Mouse (Mus musculus): ENCODE results near the gene Acbd5. TPM values are rescaled to one million over a fixed set of nuclear protein-coding genes. Genes with fewer than 3 reads are reported as not detected.
A peak's percentile ranks its signal among the peaks of the same experiment; 100 is the strongest.

The Acbd5 gene
- polyA plus RNA-seq, 1 experiment: 35.5 TPM

DNA sequence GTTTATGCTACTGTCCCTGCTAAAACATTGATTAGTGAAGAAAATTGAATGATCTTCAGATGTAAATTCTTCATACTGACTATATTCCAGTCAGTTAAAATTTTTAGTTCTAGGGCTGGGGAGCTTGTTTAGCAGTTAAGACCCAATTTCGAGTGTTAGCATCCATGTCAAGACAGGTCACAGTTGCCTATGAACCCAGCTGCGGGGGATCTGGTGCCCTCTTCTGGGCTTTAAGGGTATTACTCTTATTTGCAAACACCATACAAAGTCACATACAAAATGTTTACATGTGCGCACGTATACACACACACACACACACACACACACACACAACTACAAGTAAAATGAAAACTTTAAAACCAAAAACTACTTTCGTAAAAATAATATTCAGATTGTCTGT, 24.2 kb downstream of the Acbd5 start:
- Histone ChIP-seq H3K4me3 (ENCODE audit: low read depth, low read length) (no peak overlapping the region), H3K9me3 (replicated peaks; ENCODE audit: control insufficient read depth, insufficient read depth, low read length, poor library complexity, severe bottlenecking) (no peaks in the 10 kb centered on the region), H3K36me3 (ENCODE audit: control insufficient read depth, insufficient read depth, low read length, poor library complexity, severe bottlenecking) (peaks cover 12% of the 10 kb centered on the region), H3K4me1 (ENCODE audit: control insufficient read depth, insufficient read depth, low read length) (no peaks in the 10 kb centered on the region), H3K27me3 (ENCODE audit: control insufficient read depth, insufficient read depth, low read length, poor library complexity, severe bottlenecking) (no peaks in the 10 kb centered on the region), H3K9ac (ENCODE audit: low read depth, poor library complexity, severe bottlenecking) (no peak overlapping the region), H3K27ac (ENCODE audit: insufficient read depth, low read length) (no peak overlapping the region)
- TF ChIP-seq POLR2A (IDR thresholded peaks at IDR 0.05; ENCODE audit: insufficient read depth, low read length) (no peak), CTCF (IDR thresholded peaks at IDR 0.05; ENCODE audit: low read depth, low read length) (peak; percentile 61)

- Histone ChIP-seq H3K4me3 (ENCODE audit: low read depth, low read length) (no peak overlapping the region), H3K27ac (ENCODE audit: insufficient read depth, low read length) (no peak overlapping the region), H3K27me3 (ENCODE audit: control insufficient read depth, insufficient read depth, low read length, poor library complexity, severe bottlenecking) (no peaks in the 10 kb centered on the region), H3K9ac (ENCODE audit: low read depth, poor library complexity, severe bottlenecking) (no peak overlapping the region), H3K9me3 (replicated peaks; ENCODE audit: control insufficient read depth, insufficient read depth, low read length, poor library complexity, severe bottlenecking) (no peaks in the 10 kb centered on the region), H3K36me3 (ENCODE audit: control insufficient read depth, insufficient read depth, low read length, poor library complexity, severe bottlenecking) (peaks cover 5% of the 10 kb centered on the region), H3K4me1 (ENCODE audit: control insufficient read depth, insufficient read depth, low read length) (no peaks in the 10 kb centered on the region)
- TF ChIP-seq EP300 (IDR thresholded peaks at IDR 0.05; ENCODE audit: insufficient read depth, low read depth, low read length) (no peak), CTCF (IDR thresholded peaks at IDR 0.05; ENCODE audit: low read depth, low read length) (no peak), POLR2A (IDR thresholded peaks at IDR 0.05; ENCODE audit: insufficient read depth, low read length) (no peak)
Observed at GRCm38 (mm10) chr2:23097028-23097427, 29.1 kb downstream of the Acbd5 start.

DNA sequence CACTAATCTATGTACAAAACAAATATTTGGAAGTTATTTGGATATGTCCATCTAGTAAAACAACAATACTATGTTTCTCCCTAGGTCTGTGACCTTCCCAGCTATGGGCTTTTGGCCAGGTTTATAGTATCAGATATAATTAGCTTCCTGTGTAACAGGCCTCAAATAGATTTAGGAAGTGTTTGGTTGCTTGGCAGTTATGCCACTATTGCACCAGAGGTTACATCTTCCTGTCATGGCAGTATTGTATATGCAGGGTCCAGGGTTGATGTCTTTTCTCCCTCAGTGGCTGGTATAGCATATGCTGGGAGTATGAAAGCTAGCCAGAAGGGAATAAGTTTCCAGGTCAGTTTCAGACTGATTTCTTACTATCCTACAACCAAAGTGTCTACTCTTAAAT, 34.3 kb downstream of the Acbd5 start:
- Histone ChIP-seq H3K9me3 (replicated peaks; ENCODE audit: control insufficient read depth, insufficient read depth, low read length, poor library complexity, severe bottlenecking) (no peaks in the 10 kb centered on the region), H3K36me3 (ENCODE audit: control insufficient read depth, insufficient read depth, low read length, poor library complexity, severe bottlenecking) (no peaks in the 10 kb centered on the region), H3K9ac (ENCODE audit: low read depth, poor library complexity, severe bottlenecking) (no peak overlapping the region), H3K4me1 (ENCODE audit: control insufficient read depth, insufficient read depth, low read length) (no peaks in the 10 kb centered on the region), H3K27me3 (ENCODE audit: control insufficient read depth, insufficient read depth, low read length, poor library complexity, severe bottlenecking) (no peaks in the 10 kb centered on the region), H3K4me3 (ENCODE audit: low read depth, low read length) (no peak overlapping the region), H3K27ac (ENCODE audit: insufficient read depth, low read length) (no peak overlapping the region)
- TF ChIP-seq EP300 (IDR thresholded peaks at IDR 0.05; ENCODE audit: insufficient read depth, low read depth, low read length) (no peak), CTCF (IDR thresholded peaks at IDR 0.05; ENCODE audit: low read depth, low read length) (no peak), POLR2A (IDR thresholded peaks at IDR 0.05; ENCODE audit: insufficient read depth, low read length) (no peak)

- H3K9ac ChIP-seq (ENCODE audit: low read depth, poor library complexity, severe bottlenecking): no peak overlapping the region
- TF ChIP-seq CTCF (IDR thresholded peaks at IDR 0.05; ENCODE audit: low read depth, low read length): no peak
- no peak for TF ChIP-seq POLR2A (IDR thresholded peaks at IDR 0.05; ENCODE audit: insufficient read depth, low read length)
- no peak for TF ChIP-seq EP300 (IDR thresholded peaks at IDR 0.05; ENCODE audit: insufficient read depth, low read depth, low read length)
- no peak overlapping the region for H3K4me3 ChIP-seq (ENCODE audit: low read depth, low read length)
- H3K9me3 ChIP-seq (replicated peaks; ENCODE audit: control insufficient read depth, insufficient read depth, low read length, poor library complexity, severe bottlenecking): no peaks in the 10 kb centered on the region
- no peak overlapping the region for H3K27ac ChIP-seq (ENCODE audit: insufficient read depth, low read length)
- H3K27me3 ChIP-seq (ENCODE audit: control insufficient read depth, insufficient read depth, low read length, poor library complexity, severe bottlenecking): no peaks in the 10 kb centered on the region
- H3K4me1 ChIP-seq (ENCODE audit: control insufficient read depth, insufficient read depth, low read length): no peaks in the 10 kb centered on the region
- peaks cover 3% of the 10 kb centered on the region; the same call in 1 of the 2 replicates for H3K36me3 ChIP-seq (ENCODE audit: control insufficient read depth, insufficient read depth, low read length, poor library complexity, severe bottlenecking)
Observed at GRCm38 (mm10) chr2:23119573-23119972, 51.6 kb downstream of the Acbd5 start.

DNA sequence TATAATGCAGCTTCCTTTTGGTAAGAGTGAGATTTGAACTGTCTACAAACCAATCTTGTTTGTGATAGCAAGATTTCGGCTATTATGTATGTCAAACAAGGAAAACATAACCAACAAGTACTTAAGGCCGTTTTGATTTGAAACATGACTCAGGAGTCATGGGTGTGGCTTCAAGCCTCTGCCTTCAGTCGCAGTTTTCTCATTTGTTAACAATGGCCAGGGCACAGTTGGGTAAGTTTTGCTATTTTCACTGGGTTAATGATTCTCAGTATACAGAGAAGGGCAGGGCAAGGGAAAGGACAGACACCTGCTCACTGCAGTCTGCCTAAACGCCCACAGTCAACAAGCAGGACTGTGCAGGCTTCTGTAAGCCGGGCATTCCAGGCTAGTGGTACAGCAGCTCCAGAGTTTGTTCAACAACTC, 87.2 kb downstream of the Acbd5 start:
- H3K4me1 ChIP-seq (ENCODE audit: control insufficient read depth, insufficient read depth, low read length): no peaks in the 10 kb centered on the region
- H3K36me3 ChIP-seq (ENCODE audit: control insufficient read depth, insufficient read depth, low read length, poor library complexity, severe bottlenecking): peaks cover 12% of the 10 kb centered on the region
- H3K9me3 ChIP-seq (replicated peaks; ENCODE audit: control insufficient read depth, insufficient read depth, low read length, poor library complexity, severe bottlenecking): no peaks in the 10 kb centered on the region
- no peaks in the 10 kb centered on the region for H3K27me3 ChIP-seq (ENCODE audit: control insufficient read depth, insufficient read depth, low read length, poor library complexity, severe bottlenecking)
- H3K9ac ChIP-seq (ENCODE audit: low read depth, poor library complexity, severe bottlenecking): peak overlapping the region; percentile 80
- TF ChIP-seq EP300 (IDR thresholded peaks at IDR 0.05; ENCODE audit: insufficient read depth, low read depth, low read length): no peak
- no peak for TF ChIP-seq CTCF (IDR thresholded peaks at IDR 0.05; ENCODE audit: low read depth, low read length)
- TF ChIP-seq POLR2A (IDR thresholded peaks at IDR 0.05; ENCODE audit: insufficient read depth, low read length): no peak
- H3K4me3 ChIP-seq (ENCODE audit: low read depth, low read length): peak overlapping the region; percentile 93
- peak overlapping the region; percentile 68 for H3K27ac ChIP-seq (ENCODE audit: insufficient read depth, low read length)

DNA sequence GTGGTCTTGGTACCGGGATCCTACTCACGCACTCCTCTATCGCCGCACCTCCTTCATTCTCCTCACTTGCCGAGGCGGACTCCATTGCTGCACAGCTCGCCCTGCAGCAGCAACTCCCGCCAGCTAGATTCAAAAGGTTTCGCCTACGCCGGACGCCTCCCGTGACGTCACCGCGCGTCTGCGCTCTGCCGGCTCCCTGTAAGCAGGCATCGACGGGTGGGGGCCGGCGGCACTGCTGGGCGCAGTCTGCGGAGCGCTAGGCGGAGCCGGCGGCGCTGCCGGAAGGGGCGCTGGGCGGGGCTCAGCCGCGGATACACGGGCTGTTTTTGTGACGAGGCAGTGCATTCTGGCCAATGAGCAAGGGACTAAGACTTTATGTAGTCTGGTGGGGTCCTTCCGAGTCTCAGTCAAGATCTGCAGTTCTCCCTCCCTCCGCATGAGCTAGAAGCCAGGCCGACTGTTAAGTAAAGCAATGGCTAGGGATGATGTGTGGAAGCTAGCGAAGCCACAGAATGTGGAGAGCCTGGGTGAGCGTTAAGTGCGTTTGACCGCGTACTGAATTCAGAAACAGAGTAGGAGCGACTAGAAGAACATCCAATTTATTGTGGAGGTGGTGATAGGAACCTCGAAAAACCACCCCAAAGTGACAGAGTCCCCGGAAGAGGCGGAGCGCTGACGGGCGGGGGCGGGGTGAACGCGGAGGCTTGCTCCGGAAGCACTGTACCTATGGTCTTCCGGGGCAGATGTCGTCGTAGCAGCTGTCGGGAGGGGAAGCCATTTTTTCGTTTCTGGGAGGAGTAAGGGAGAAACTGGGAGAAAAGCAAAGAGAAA, 88.0 kb downstream of the Acbd5 start, which contains the start of the genes Mastl and Yme1l1:
Gene Mastl, minus strand, starts transcription at position 248 of the 831 bp plus-strand sequence.
Gene Yme1l1, plus strand, starts transcription at position 593 of the 831 bp plus-strand sequence.
- H3K4me1 ChIP-seq (ENCODE audit: control insufficient read depth, insufficient read depth, low read length): no peaks in the 10 kb centered on the region
- no peaks in the 10 kb centered on the region for H3K27me3 ChIP-seq (ENCODE audit: control insufficient read depth, insufficient read depth, low read length, poor library complexity, severe bottlenecking)
- H3K27ac ChIP-seq (ENCODE audit: insufficient read depth, low read length): peak within 1 kb of the TSS; percentile 88
- TF ChIP-seq POLR2A (IDR thresholded peaks at IDR 0.05; ENCODE audit: insufficient read depth, low read length) (peak; percentile 90), EP300 (IDR thresholded peaks at IDR 0.05; ENCODE audit: insufficient read depth, low read depth, low read length) (peak; percentile 57; the same call in 1 of the 2 replicates), CTCF (IDR thresholded peaks at IDR 0.05; ENCODE audit: low read depth, low read length) (no peak)
- peaks cover 5% of the 10 kb centered on the region; the same call in 1 of the 2 replicates for H3K36me3 ChIP-seq (ENCODE audit: control insufficient read depth, insufficient read depth, low read length, poor library complexity, severe bottlenecking)
- H3K9me3 ChIP-seq (replicated peaks; ENCODE audit: control insufficient read depth, insufficient read depth, low read length, poor library complexity, severe bottlenecking): no peaks in the 10 kb centered on the region
- peak within 1 kb of the TSS; percentile 93 for H3K4me3 ChIP-seq (ENCODE audit: low read depth, low read length)
- H3K9ac ChIP-seq (ENCODE audit: low read depth, poor library complexity, severe bottlenecking): peak within 1 kb of the TSS; percentile 80

Measured in ES-Bruce4 (cell line).